Mouse (Mus musculus): ENCODE measurements around the gene Marveld3.

Gene Marveld3

GRCm38 (mm10) chr8:109961693-109962367, at the start of gene Marveld3:
Gene Marveld3, minus strand, starts transcription at chr8:109962203.
- DNase-seq = peak; percentile 20 to 29

GRCm38 (mm10) chr8:110010868-110011267, 48.9 kb upstream of the Marveld3 start:
- peak in 1 of 2 experiments; percentile 21 for DNase-seq

- no peak for DNase-seq
These were observed 47.0 kb upstream of the Marveld3 start for GRCm38 (mm10) chr8:110008995-110009446.

- DNase-seq = no peak
These were observed 46.4 kb upstream of the Marveld3 start for GRCm38 (mm10) chr8:110008228-110008994.

- no peak for DNase-seq
These were observed 44.5 kb upstream of the Marveld3 start for GRCm38 (mm10) chr8:110006312-110007023.

- no peak for DNase-seq
These were observed 42.3 kb upstream of the Marveld3 start for GRCm38 (mm10) chr8:110004300-110004699.

- DNase-seq = no peak
These were observed 41.0 kb upstream of the Marveld3 start for GRCm38 (mm10) chr8:110002953-110003352.

GRCm38 (mm10) chr8:109999974-110000373, 38.0 kb upstream of the Marveld3 start:
- DNase-seq = no peak

GRCm38 (mm10) chr8:109998066-109998465, 36.1 kb upstream of the Marveld3 start:
- no peak for DNase-seq

GRCm38 (mm10) chr8:109997381-109997780, 35.4 kb upstream of the Marveld3 start:
- no peak for DNase-seq

- DNase-seq = no peak
These were observed 30.9 kb upstream of the Marveld3 start for GRCm38 (mm10) chr8:109992951-109993350.

GRCm38 (mm10) chr8:109992166-109992565, 30.2 kb upstream of the Marveld3 start:
- DNase-seq = no peak

- DNase-seq = no peak
These were observed 28.2 kb upstream of the Marveld3 start, which contains the start of gene Tat for GRCm38 (mm10) chr8:109990224-109990623. Gene Tat, plus strand, starts transcription at chr8:109990437.

- no peak for DNase-seq
These were observed 27.1 kb upstream of the Marveld3 start for GRCm38 (mm10) chr8:109989151-109989550.

- DNase-seq = no peak
These were observed 25.8 kb upstream of the Marveld3 start for GRCm38 (mm10) chr8:109987776-109988175.

- no peak for DNase-seq
These were observed 24.4 kb upstream of the Marveld3 start for GRCm38 (mm10) chr8:109986384-109986783.

GRCm38 (mm10) chr8:109983944-109984343, 21.9 kb upstream of the Marveld3 start:
- no peak for DNase-seq

GRCm38 (mm10) chr8:109982386-109983105, 20.5 kb upstream of the Marveld3 start:
- DNase-seq = no peak

GRCm38 (mm10) chr8:109979339-109979738, 17.3 kb upstream of the Marveld3 start:
- DNase-seq = no peak

- DNase-seq = no peak
These were observed 10.9 kb upstream of the Marveld3 start for GRCm38 (mm10) chr8:109972901-109973300.

GRCm38 (mm10) chr8:109970323-109970722, 8.3 kb upstream of the Marveld3 start:
- DNase-seq = no peak

- no peak for DNase-seq
These were observed 6.8 kb upstream of the Marveld3 start for GRCm38 (mm10) chr8:109968837-109969236.

- DNase-seq = no peak
These were observed 2.1 kb upstream of the Marveld3 start for GRCm38 (mm10) chr8:109964106-109964505.
